Mouse (Mus musculus): ENCODE measurements around the gene Dlg5. TPM values are rescaled to one million over a fixed set of nuclear protein-coding genes. Genes with fewer than 3 reads are reported as not detected.

Dlg5 gene
- polyA plus RNA-seq, 1 experiment from 2014 or later: 12.8 TPM

- ATAC-seq (ENCODE audit: insufficient number of reproducible peaks, insufficient read depth, low FRiP score, low read depth): no peak
- H3K9me3 ChIP-seq (ENCODE audit: control insufficient read depth, low read length): no peaks in the 10 kb centered on the region
- H3K36me3 ChIP-seq (ENCODE audit: control insufficient read depth, insufficient read depth, low read length): peaks cover 57% of the 10 kb centered on the region
These were observed 111.9 kb downstream of the Dlg5 start for GRCm38 (mm10) chr14:24133801-24134200.

GRCm38 (mm10) chr14:24132092-24132491 lies 113.6 kb downstream of the Dlg5 start:
- H3K27ac ChIP-seq (replicated peaks in 1 of 2; ENCODE audit: control insufficient read depth in 1 of 2, insufficient read depth in 1 of 2, low read depth in 2 of 2, low read length in 2 of 2): no peak overlapping the region
- WGBS: 37% methylated on average over 4 of the region's 4 CpGs
- no peak overlapping the region for H3K4me2 ChIP-seq (ENCODE audit: low read length)
- H3K4me1 ChIP-seq (ENCODE audit: control insufficient read depth in 2 of 2, insufficient read depth in 2 of 2, low read length in 2 of 2): no peaks in the 10 kb centered on the region
- no peak overlapping the region for H3K4me3 ChIP-seq (ENCODE audit: control insufficient read depth in 1 of 2, insufficient read depth in 1 of 2, low read depth in 1 of 2, low read length in 2 of 2)
- no peak overlapping the region for H3K9ac ChIP-seq (ENCODE audit: low read length)
- no peaks in the 10 kb centered on the region for H3K27me3 ChIP-seq (ENCODE audit: control insufficient read depth, insufficient read depth, low read length)
- no peak for ATAC-seq (ENCODE audit: insufficient number of reproducible peaks, insufficient read depth, low FRiP score, low read depth)
- peaks cover 39% of the 10 kb centered on the region for H3K36me3 ChIP-seq (ENCODE audit: control insufficient read depth, insufficient read depth, low read length)
- no peaks in the 10 kb centered on the region for H3K9me3 ChIP-seq (ENCODE audit: control insufficient read depth, low read length)

More at GRCm38 (mm10) chr14:24133801-24134200, 111.9 kb downstream of the Dlg5 start:
- WGBS: 92% methylated on average over 8 of the region's 8 CpGs
- H3K4me2 ChIP-seq (ENCODE audit: low read length): no peak overlapping the region
- H3K27ac ChIP-seq (replicated peaks in 1 of 2; ENCODE audit: control insufficient read depth in 1 of 2, insufficient read depth in 1 of 2, low read depth in 2 of 2, low read length in 2 of 2): no peak overlapping the region
- no peak overlapping the region for H3K4me3 ChIP-seq (ENCODE audit: control insufficient read depth in 1 of 2, insufficient read depth in 1 of 2, low read depth in 1 of 2, low read length in 2 of 2)
- no peaks in the 10 kb centered on the region for H3K4me1 ChIP-seq (ENCODE audit: control insufficient read depth in 2 of 2, insufficient read depth in 2 of 2, low read length in 2 of 2)
- no peak overlapping the region for H3K9ac ChIP-seq (ENCODE audit: low read length)
- no peaks in the 10 kb centered on the region for H3K27me3 ChIP-seq (ENCODE audit: control insufficient read depth, insufficient read depth, low read length)

- Histone ChIP-seq H3K36me3 (ENCODE audit: control insufficient read depth, insufficient read depth, low read length) (no peaks in the 10 kb centered on the region), H3K4me1 (ENCODE audit: control insufficient read depth in 2 of 2, insufficient read depth in 2 of 2, low read length in 2 of 2) (no peaks in the 10 kb centered on the region), H3K4me2 (ENCODE audit: low read length) (no peak overlapping the region), H3K9ac (ENCODE audit: low read length) (no peak overlapping the region), H3K9me3 (ENCODE audit: control insufficient read depth, low read length) (no peaks in the 10 kb centered on the region), H3K27me3 (ENCODE audit: control insufficient read depth, insufficient read depth, low read length) (no peaks in the 10 kb centered on the region), H3K27ac (replicated peaks in 1 of 2; ENCODE audit: control insufficient read depth in 1 of 2, insufficient read depth in 1 of 2, low read depth in 2 of 2, low read length in 2 of 2) (no peak overlapping the region), H3K4me3 (ENCODE audit: control insufficient read depth in 1 of 2, insufficient read depth in 1 of 2, low read depth in 1 of 2, low read length in 2 of 2) (no peak overlapping the region)
- WGBS: 66% methylated on average over 2 of the region's 2 CpGs
- no peak for ATAC-seq (ENCODE audit: insufficient number of reproducible peaks, insufficient read depth, low FRiP score, low read depth)
These were observed 120.7 kb downstream of the Dlg5 start for GRCm38 (mm10) chr14:24125069-24125468.

- no peak for ATAC-seq (ENCODE audit: insufficient number of reproducible peaks, insufficient read depth, low FRiP score, low read depth)
These were observed 121.5 kb downstream of the Dlg5 start for GRCm38 (mm10) chr14:24124171-24124570.

GRCm38 (mm10) chr14:24106734-24107133 lies 139.0 kb downstream of the Dlg5 start:
- Histone ChIP-seq H3K27me3 (ENCODE audit: control insufficient read depth, insufficient read depth, low read length) (no peaks in the 10 kb centered on the region), H3K4me2 (ENCODE audit: low read length) (no peak overlapping the region), H3K36me3 (ENCODE audit: control insufficient read depth, insufficient read depth, low read length) (no peaks in the 10 kb centered on the region), H3K27ac (replicated peaks in 1 of 2; ENCODE audit: control insufficient read depth in 1 of 2, insufficient read depth in 1 of 2, low read depth in 2 of 2, low read length in 2 of 2) (no peak overlapping the region), H3K9ac (ENCODE audit: low read length) (no peak overlapping the region), H3K9me3 (ENCODE audit: control insufficient read depth, low read length) (no peaks in the 10 kb centered on the region), H3K4me3 (ENCODE audit: control insufficient read depth in 1 of 2, insufficient read depth in 1 of 2, low read depth in 1 of 2, low read length in 2 of 2) (no peak overlapping the region), H3K4me1 (ENCODE audit: control insufficient read depth in 2 of 2, insufficient read depth in 2 of 2, low read length in 2 of 2) (no peaks in the 10 kb centered on the region)
- WGBS: 95% methylated on average over 2 of the region's 2 CpGs
- ATAC-seq (ENCODE audit: insufficient number of reproducible peaks, insufficient read depth, low FRiP score, low read depth): no peak

More at GRCm38 (mm10) chr14:24124171-24124570, 121.5 kb downstream of the Dlg5 start:
- WGBS: 42% methylated on average over 1 of the region's 1 CpGs
- no peaks in the 10 kb centered on the region for H3K4me1 ChIP-seq (ENCODE audit: control insufficient read depth in 2 of 2, insufficient read depth in 2 of 2, low read length in 2 of 2)
- H3K9me3 ChIP-seq (ENCODE audit: control insufficient read depth, low read length): no peaks in the 10 kb centered on the region
- no peak overlapping the region for H3K4me2 ChIP-seq (ENCODE audit: low read length)
- H3K27me3 ChIP-seq (ENCODE audit: control insufficient read depth, insufficient read depth, low read length): no peaks in the 10 kb centered on the region
- no peak overlapping the region for H3K27ac ChIP-seq (replicated peaks in 1 of 2; ENCODE audit: control insufficient read depth in 1 of 2, insufficient read depth in 1 of 2, low read depth in 2 of 2, low read length in 2 of 2)
- no peak overlapping the region for H3K4me3 ChIP-seq (ENCODE audit: control insufficient read depth in 1 of 2, insufficient read depth in 1 of 2, low read depth in 1 of 2, low read length in 2 of 2)
- no peaks in the 10 kb centered on the region for H3K36me3 ChIP-seq (ENCODE audit: control insufficient read depth, insufficient read depth, low read length)
- H3K9ac ChIP-seq (ENCODE audit: low read length): no peak overlapping the region

- no peak overlapping the region for H3K27ac ChIP-seq (replicated peaks in 1 of 2; ENCODE audit: control insufficient read depth in 1 of 2, insufficient read depth in 1 of 2, low read depth in 2 of 2, low read length in 2 of 2)
- H3K9me3 ChIP-seq (ENCODE audit: control insufficient read depth, low read length): no peaks in the 10 kb centered on the region
- ATAC-seq (ENCODE audit: insufficient number of reproducible peaks, insufficient read depth, low FRiP score, low read depth): no peak
- H3K4me2 ChIP-seq (ENCODE audit: low read length): no peak overlapping the region
- H3K4me1 ChIP-seq (ENCODE audit: control insufficient read depth in 2 of 2, insufficient read depth in 2 of 2, low read length in 2 of 2): peaks cover 0 to 4% of the 10 kb centered on the region in 2 experiments; a peak in 1 of 4 replicates
- WGBS: 71% methylated on average over 4 of the region's 4 CpGs
- no peaks in the 10 kb centered on the region for H3K27me3 ChIP-seq (ENCODE audit: control insufficient read depth, insufficient read depth, low read length)
- no peak overlapping the region for H3K9ac ChIP-seq (ENCODE audit: low read length)
- no peak overlapping the region for H3K4me3 ChIP-seq (ENCODE audit: control insufficient read depth in 1 of 2, insufficient read depth in 1 of 2, low read depth in 1 of 2, low read length in 2 of 2)
- no peaks in the 10 kb centered on the region for H3K36me3 ChIP-seq (ENCODE audit: control insufficient read depth, insufficient read depth, low read length)
These were observed 146.9 kb downstream of the Dlg5 start for GRCm38 (mm10) chr14:24098828-24099227.

GRCm38 (mm10) chr14:24094656-24095055 lies 151.1 kb downstream of the Dlg5 start:
- Histone ChIP-seq H3K27me3 (ENCODE audit: control insufficient read depth, insufficient read depth, low read length) (no peaks in the 10 kb centered on the region), H3K36me3 (ENCODE audit: control insufficient read depth, insufficient read depth, low read length) (no peaks in the 10 kb centered on the region), H3K9ac (ENCODE audit: low read length) (no peak overlapping the region), H3K4me2 (ENCODE audit: low read length) (no peak overlapping the region), H3K4me1 (ENCODE audit: control insufficient read depth in 2 of 2, insufficient read depth in 2 of 2, low read length in 2 of 2) (peaks cover 0 to 4% of the 10 kb centered on the region in 2 experiments; a peak in 1 of 4 replicates), H3K27ac (replicated peaks in 1 of 2; ENCODE audit: control insufficient read depth in 1 of 2, insufficient read depth in 1 of 2, low read depth in 2 of 2, low read length in 2 of 2) (no peak overlapping the region), H3K9me3 (ENCODE audit: control insufficient read depth, low read length) (no peaks in the 10 kb centered on the region), H3K4me3 (ENCODE audit: control insufficient read depth in 1 of 2, insufficient read depth in 1 of 2, low read depth in 1 of 2, low read length in 2 of 2) (no peak overlapping the region)
- no peak for ATAC-seq (ENCODE audit: insufficient number of reproducible peaks, insufficient read depth, low FRiP score, low read depth)
- 90% methylated on average over 1 of the region's 1 CpGs for WGBS

- no peak for ATAC-seq (ENCODE audit: insufficient number of reproducible peaks, insufficient read depth, low FRiP score, low read depth)
- WGBS: 91% methylated on average over 4 of the region's 4 CpGs
- Histone ChIP-seq H3K4me1 (ENCODE audit: control insufficient read depth in 2 of 2, insufficient read depth in 2 of 2, low read length in 2 of 2) (peaks cover 0 to 4% of the 10 kb centered on the region in 2 experiments; a peak in 1 of 4 replicates), H3K4me2 (ENCODE audit: low read length) (no peak overlapping the region), H3K27me3 (ENCODE audit: control insufficient read depth, insufficient read depth, low read length) (no peaks in the 10 kb centered on the region), H3K9ac (ENCODE audit: low read length) (no peak overlapping the region), H3K9me3 (ENCODE audit: control insufficient read depth, low read length) (no peaks in the 10 kb centered on the region), H3K36me3 (ENCODE audit: control insufficient read depth, insufficient read depth, low read length) (no peaks in the 10 kb centered on the region), H3K27ac (replicated peaks in 1 of 2; ENCODE audit: control insufficient read depth in 1 of 2, insufficient read depth in 1 of 2, low read depth in 2 of 2, low read length in 2 of 2) (no peak overlapping the region), H3K4me3 (ENCODE audit: control insufficient read depth in 1 of 2, insufficient read depth in 1 of 2, low read depth in 1 of 2, low read length in 2 of 2) (no peak overlapping the region)
These were observed 152.5 kb downstream of the Dlg5 start for GRCm38 (mm10) chr14:24093221-24093620.

Measured in heart, embryonic 14.5 days (tissue).